Mouse (Mus musculus) heart, adult 18-20 months (tissue): Measurements from ENCODE around the gene Amh. TPM values are rescaled to one million over a fixed set of nuclear protein-coding genes. Genes with fewer than 3 reads are reported as not detected.
A peak's percentile ranks its signal among the peaks of the same experiment; 100 is the strongest.
"Not testable (repeated sequence)": the region's sequence is repeated elsewhere in the genome, so short reads cannot be mapped to it uniquely, and the experiment has no call there.

Source experiments
- DNase-seq, 2 experiments: peaks; one replicate each; pipeline ENCODE4 v3.0.0; 2021 to 2022; ENCODE audit warnings: mixed read lengths in 1 of 2
- total RNA-seq, 2 experiments: library from RNA; stranded (reverse); gene quantifications; 2 replicates each; pipeline ENCODE4 v1.2.3; 2021

Gene Amh
- total RNA-seq, 2 experiments from 2014 or later: 0.33 TPM; not detected in 1

DNA sequence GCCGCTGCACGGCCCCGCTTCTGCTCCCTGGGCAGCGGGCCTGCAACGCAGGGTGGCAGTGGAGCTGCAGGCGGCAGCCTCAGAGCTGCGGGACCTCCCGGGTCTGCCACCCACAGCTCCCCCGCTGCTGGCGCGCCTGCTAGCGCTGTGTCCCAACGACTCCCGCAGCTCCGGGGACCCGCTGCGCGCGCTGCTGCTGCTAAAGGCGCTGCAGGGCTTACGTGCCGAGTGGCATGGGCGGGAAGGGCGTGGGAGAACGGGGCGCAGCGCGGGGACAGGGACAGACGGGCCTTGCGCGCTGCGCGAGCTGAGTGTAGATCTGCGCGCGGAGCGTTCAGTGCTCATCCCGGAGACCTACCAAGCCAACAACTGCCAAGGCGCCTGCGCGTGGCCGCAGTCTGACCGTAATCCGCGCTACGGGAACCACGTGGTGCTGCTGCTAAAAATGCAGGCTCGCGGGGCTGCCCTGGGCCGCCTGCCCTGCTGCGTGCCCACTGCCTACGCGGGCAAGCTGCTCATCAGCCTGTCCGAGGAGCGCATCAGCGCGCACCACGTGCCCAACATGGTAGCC lies 2.1 kb downstream of the Amh start:
- DNase-seq: peak; percentile 80 to 87

DNA sequence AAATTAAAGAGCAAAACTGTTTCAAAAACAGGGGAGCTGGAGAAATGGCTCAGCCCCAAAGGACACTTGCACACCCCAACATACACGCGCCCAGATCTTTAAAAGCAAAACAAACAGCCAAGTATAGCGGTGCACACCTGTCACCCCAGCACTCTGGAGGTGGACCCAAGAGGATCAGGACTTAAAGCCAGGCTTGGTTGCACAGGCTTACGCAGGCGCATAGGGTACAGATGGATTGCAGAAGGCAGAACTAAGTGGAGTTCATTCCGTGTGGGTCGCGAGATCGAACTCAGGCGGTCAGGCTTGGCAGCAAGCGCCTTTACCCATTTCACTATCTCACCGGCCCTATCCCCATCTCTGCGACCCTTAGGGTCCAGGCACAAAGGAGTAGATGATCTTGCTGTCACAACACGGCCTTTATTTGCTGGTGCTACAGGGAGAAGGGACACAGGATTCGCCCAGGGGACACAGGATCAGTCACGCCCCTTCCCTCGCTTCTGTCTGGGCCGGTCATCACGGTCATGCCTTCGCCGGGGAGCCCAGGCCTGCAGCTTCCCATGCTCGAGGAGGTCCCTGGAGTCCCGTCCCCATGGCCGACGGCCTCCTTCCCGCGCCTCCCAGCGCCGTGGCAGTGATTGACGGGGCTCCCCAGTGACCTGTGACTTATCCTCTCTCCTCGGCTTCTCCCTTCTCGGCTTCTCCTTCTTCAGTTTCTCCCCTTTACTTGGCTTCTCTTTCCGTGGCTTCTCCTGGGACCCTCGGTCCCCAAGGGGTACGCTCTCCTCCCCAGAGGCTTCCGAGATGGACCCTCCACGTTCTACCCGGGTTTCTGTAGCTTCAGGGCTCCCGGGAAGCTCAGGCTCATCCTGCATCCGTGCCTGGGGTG lies 3.3 kb downstream of the Amh start:
- DNase-seq: no peak

DNA sequence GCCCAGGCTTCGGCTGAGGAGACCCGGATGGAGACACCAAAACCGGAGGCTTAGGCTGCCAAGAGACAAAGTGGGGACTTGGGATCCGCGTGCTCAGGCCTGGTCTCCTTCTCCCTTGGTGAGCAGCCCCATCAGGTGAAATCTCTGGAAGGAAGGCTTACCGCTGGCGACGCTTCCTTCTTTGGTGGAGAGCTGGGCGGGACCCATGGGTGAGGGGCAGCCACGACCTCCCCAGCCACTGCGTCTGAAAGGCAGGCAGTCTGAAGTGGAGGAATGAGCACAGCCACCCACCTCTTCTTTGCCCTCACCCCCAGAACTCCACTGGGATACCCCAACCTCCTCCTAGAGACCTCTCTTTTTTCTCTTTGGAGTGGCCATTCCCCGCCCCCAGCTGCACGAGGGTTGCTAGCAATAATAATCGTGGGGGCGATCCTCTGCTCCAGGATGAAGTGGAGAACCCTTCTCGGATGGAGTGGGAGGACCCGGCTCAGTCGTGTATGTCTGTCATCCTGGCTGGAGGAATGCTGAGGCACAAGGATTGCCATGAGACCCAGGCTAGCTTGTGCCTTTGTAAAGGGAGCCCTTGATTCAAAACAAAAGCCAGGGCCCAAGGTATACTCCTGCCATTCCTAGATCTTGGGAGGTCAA lies 4.1 kb downstream of the Amh start:
- DNase-seq: no peak

DNA sequence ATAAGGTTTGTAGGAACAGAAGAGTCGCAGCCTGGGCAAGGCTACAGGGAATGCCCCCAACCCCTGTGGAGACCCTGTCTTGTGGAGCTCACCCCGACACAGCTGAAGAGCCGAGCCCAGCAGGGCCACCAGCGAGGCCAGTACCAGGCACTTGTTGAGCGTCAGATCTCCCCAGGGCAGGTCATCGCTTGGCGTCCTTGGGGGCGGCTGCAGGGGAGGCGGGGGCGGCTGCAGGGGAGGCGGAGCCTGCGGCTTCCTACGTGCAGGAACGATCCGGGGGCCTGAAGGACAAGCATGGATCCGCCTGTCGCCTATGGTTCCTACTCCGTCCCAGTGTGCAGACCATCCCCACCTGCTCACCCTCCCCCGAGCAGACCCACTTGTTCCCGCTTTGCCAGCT lies 5.0 kb downstream of the Amh start:
- no peak for DNase-seq

DNA sequence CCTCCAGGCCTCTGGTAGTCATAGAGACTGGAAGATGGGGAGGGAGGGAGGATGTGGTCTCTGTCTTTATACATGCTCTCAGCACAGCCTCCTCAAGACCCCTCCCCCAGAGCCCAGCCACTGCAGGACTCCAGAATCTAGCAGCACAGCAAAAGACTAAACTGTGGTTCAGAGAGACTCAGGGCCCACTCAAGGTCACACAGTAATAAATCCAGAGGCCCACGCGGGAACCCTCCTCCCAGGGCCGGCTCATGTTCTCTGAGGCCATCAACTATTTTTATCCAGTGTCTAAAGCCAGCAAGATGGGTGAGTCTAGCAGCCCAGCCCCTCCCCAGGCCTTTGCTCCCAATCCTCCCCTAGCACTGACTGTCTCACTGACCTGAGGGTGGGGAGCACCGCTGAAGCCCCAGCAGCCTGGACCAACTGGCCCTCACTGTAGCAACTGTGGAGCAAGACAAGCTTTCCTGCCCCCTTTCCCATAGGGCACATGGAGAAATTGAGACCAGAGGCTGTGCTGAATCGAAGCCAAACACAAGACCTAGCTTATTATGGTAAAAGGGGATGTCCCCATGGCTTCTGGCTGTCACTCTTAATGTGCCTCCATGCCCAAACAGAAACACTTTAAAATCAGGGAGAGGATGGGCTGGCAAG lies 7.5 kb downstream of the Amh start:
- DNase-seq: no peak

DNA sequence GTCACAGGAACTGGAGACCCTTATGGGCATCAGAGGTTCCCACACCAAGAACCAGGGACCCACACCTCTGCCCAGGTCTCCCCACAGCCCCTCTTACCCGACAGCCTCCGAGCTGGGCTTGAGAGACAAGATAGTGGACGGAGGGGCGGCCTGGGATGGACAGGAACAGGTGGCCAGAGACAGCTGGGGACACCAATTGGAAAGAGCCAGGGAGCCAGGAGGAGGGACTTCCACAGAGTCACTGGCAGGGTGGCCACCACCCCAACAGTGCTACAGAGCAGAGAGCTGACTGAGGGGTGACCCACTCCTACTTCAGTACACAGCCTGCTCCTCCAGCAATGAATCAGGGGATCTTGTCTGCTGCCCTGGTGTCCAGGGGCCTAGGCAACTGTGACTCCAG lies 8.3 kb downstream of the Amh start, which contains the start of gene Jsrp1:
TSS of gene Jsrp1 (minus strand) at position 133 of the 400 bp plus-strand sequence.
- DNase-seq: no peak

DNA sequence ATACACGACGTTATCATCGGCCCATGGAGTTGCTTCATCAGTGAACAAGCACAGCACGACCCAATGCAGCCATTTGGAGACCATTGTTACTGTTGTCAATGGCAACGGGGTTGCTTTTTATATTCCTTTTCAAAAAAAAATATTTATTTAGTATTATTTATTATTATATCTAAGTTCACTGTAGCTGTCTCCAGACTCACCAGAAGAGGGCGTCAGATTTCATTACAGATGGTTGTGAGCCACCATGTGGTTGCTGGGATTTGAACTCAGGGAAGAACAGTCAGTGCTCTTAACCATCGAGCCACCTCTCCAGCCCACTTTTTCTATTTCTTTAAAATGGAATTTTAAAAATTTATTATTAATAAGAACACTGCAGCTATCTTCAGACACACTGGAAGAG lies 9.8 kb downstream of the Amh start:
- DNase-seq: no peak

DNA sequence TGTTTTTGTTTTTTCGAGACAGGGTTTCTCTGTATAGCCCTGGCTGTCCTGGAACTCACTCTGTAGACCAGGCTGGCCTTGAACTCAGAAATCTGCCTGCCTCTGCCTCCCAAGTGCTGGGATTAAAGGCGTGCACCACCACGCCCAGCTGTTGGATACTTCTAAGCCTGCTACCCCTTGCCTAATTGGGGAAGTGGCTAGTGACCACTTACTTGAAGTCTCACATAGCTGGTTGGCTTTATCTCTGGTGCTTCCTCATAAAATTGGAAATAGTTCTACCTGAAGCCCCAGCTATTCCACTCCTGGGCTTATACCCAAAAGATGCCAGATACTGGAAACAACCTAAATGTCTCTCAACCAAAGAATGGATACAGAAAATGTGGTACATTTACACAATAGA lies 11.3 kb downstream of the Amh start:
- DNase-seq: not testable (repeated sequence)

DNA sequence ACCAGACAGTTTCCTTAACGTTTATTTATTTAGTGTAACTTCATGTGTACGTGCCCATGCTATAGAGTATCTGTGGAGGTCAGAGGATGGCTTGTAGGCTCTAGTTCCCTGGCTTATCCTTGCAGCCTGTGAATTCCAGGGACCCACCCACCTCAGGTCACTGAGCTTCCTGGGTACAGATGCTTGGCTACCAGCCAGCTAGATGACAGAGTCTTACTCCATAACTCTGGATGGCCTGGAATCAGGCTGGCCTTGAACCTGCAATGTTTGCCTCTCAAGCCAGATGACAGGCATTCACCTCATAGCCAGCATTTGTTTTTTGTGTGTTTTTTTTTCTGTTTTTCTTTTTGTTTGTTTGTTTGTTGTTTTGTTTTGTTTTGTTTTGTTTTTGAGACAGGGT lies 12.1 kb downstream of the Amh start:
- no peak for DNase-seq

DNA sequence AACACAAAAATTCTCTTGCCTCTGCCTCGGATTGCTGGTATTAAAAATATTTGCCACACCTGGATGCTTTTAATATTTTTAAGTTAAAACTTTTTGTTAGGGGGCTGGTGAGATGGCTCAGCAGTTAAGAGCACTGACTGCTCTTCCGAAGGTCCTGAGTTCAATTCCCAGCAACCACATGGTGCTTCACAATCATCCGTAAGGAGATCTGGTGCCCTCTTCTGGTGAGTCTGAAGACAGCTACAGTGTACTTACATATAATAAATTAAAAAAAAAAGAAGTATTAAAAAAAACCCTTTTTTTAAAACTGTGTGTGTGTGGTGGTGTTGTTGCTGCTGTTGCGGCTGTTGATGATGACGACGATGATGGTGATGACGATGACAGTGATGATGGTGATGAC lies 12.9 kb downstream of the Amh start:
- DNase-seq: not testable (repeated sequence)

DNA sequence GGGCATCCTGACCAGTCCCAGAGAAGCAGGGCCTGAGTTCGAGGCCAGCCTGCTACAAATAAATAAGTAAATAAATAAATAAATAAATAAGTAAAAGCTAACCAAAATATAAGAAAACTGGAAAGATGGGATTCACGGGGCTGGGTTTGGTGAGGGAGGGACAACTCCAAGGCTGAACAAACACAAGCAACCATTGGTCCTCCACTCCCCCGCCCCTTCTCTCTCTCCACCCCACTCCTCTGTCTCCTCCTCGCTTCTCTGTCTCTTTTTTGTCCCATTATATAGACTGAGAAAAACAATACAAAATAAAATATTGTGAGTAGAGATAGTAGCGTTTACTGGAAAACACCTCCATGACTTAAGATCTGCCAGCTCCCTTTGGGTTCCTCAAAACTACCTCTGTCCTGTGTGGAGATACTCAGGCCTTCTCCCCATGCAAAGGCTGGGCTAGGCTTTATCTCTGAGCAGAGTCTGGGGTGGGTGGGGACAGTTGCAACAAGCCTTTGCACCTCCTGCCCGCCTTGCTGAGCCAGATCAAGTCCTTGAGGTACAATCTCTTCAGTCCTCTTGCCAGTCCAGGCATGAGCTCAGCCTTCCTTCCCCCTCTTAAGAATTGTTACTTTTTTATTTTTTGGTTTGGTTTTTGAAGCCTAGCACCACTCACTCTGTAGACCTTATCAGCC lies 13.7 kb downstream of the Amh start:
- no peak for DNase-seq

DNA sequence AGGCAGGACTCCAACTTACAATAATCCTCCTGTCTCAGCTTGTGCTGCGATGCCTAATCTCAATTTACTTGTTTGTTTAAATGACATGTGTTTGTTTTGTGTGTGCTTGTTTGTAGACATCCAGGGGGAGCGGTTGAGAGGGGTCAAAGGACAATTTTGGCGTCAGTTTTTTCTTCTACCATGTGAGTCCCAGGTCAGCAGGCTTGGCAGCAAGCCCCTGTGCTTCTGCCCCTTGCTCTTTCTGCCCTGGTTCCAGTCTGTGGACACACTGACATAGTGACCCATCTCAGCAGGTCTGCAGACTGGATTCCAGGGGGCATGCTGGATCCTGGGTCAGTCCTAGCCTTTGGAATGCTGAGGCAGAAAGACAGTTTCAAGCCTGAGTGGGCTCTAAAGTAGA lies 14.4 kb downstream of the Amh start:
- DNase-seq: no peak

DNA sequence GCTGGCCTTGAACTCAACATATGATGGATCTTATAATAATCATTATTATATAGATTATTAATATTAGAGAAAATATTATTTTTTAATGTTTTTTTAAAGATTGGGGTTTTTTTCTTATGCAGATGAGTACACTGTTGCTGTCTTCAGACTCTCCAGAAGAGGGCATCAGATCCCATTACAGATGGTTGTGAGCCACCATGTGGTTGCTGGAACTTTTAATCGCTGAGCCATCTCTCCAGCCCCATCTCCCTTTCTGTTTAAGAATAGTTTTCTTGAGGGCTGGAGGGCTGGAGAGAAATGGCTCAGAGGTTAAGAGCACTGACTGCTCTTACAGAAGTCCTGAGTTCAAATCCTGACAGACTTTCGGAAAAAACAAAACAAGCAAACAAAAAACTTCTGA lies 16.9 kb downstream of the Amh start:
- peak in 1 of 2 experiments; percentile 51 for DNase-seq

DNA sequence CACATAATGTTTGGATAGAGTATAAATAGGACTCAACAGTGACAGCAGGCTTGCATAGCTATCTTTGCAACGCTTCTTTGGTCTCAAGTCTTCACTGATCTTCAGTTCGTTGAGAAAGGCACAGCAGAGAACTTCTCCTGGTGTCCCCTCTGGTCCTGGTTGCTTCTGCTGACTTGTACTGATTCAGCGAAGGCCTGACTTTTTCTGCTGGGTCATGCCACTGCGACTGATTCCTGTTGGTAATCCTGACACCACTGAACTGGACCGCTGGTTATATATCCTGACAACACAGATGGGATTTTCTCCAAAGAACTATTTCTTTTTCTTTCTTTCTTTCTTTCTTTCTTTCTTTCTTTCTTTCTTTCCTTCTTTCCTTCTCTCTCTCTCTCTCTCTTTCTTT lies 17.5 kb downstream of the Amh start:
- DNase-seq: no peak

DNA sequence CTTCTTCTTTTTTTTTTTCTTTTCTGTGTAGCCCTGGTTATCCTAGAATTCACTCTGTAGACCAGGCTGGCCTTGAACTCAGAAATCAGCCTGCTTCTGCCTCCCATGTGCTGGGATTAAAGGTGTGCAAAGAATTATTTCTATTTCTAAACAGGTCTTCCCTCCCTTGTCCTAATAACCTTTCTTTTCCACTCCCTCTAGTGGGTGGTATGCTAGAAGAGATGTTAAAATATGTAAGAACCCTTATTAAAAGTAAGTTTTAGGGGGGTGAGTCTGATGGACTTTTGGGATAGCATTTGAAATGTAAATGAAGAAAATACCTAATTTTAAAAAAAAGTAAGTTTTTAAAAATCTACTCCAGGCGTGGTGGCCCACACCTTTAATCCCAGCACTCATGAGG lies 18.3 kb downstream of the Amh start:
- DNase-seq: no peak

DNA sequence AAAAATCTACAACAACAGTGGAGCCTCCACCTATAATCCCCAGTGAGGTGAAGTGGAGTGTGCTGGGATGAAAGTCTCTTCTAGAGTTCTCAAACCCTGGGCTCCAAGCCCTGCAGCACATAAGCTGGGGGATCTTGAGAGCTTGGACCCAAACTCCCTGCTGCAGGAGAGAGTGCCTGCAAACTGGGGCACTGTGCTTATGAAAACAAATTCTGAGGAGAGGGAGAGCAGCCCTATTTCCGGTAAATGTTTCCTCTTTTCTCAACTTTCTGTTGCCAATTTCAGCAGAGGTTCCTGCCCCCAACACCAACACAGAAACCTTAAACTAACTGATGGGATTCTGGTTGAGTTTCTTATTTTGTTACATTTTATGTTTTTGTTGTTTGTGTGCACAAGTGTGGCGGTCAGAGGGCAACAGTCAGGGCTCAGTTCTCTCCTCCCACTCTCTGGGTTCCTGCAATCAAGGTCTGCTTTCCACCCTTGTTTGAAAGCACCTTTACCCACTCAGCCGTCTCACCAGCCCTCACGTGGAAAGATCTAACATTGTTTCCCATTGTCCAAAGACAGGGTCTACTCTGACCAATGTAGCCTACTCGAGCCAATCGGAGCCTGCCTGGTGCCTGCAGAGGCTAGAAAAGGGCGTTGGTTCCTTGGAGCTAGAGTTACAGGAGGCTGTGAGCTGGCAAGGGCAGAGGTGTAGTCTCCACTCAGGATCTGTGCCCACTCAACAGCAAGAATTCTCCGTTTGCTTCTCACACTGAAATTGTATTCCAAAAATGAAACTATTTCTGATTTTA lies 19.0 kb downstream of the Amh start:
- DNase-seq: no peak

DNA sequence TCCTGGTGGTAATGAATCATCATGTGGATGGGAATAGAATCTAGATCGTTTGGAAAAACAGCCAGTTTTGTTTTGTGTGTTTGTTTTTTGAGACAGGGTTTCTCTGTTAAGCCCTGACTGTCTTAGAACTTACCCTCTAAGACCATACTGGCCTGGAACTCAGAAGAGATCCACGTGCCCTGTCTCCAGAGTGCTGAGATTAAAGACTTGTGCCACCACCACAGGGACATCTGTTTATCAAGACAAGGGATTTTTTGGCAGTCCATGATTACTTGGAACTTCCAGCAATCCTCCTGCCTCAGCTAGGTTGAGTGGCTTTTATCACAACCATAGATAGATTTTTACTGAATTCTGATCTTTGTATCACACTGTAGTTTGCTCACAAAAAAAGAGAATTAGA lies 19.8 kb downstream of the Amh start:
- DNase-seq: no peak

DNA sequence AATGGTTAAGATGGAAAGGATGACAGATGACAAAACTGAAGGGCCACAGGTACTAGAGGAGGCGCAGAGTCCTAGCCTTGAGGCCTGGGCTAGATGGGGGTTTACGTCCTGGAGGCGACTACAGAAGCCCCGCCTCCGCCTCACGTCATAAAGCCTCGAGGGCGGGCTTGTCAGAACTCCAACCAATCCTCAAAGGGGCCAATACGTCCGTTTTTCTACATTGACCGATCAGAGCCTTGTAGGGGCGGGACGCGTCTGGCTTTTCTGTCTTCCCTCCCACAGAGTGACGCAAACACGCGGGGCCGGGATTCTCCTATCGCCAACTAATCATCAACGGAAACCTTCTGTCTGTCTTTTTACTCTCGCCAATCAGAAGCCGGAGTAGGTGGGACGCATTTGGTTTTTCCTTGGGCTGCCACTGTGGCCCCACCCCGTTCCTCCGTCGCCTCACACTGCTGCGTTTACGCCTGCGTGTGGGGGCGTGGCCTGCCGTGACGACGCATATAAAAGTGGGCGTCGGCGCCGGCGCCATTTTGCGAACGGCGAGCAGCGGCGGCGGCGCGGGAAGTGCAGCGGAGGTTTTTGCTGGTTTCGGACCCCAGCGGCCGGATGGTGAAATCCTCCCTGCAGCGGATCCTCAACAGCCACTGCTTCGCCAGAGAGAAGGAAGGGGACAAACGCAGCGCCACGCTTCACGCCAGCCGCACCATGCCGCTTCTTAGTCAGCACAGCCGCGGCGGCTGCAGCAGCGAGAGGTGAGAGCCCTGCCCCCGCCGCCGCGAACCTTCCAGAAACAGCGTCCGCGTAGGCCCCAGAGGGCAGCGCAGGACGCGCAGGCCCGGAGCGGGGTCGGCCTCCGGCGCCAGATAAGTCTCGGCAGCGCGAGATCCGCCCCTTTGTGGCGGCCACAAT lies 21.4 kb downstream of the Amh start, which contains the start of gene Oaz1:
TSS of gene Oaz1 (plus strand) at position 506 of the 912 bp plus-strand sequence.
- DNase-seq: peak; percentile 99 to 100

DNA sequence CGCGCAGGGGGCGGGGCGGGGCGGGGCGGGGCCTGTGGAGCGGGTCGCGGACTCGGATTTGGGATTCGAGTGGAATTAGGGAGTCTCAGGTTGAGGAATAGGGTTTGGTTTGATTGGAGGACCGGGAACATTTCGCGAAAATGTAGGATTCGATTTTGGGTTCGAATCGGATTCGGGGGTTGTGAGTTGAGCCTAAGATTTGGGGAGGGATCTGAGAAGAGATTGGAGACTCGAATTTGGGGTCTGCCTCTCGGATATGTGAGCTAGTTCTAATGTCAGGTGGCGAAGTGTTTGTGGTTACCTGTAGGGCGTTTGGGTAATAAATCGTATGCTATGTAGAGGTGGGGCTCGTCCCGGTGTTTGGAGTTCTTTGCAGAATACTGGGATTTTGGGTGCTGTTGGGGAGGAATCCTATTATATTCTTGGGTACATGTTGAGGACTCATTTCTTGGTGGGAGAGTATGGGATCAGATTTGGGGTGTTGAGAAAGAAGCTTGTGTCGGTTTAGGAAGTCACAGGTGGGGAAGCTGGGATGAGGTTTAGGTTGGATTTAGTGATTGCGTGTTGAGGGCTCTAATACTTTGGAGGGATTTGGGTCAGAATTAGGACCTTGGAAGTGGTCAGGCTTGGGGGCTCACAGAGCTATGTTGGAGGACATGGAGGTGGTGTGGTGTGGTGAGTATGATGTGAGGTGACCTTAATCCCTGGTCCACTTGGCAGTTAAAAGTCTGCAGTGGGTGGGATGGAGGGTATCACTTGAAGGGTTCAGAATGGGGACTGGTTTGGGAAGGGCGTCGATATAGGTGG lies 22.2 kb downstream of the Amh start:
- no peak for DNase-seq
